1 mouse cellular context compared by ENCODE assay signal in the genomic region with DNA sequence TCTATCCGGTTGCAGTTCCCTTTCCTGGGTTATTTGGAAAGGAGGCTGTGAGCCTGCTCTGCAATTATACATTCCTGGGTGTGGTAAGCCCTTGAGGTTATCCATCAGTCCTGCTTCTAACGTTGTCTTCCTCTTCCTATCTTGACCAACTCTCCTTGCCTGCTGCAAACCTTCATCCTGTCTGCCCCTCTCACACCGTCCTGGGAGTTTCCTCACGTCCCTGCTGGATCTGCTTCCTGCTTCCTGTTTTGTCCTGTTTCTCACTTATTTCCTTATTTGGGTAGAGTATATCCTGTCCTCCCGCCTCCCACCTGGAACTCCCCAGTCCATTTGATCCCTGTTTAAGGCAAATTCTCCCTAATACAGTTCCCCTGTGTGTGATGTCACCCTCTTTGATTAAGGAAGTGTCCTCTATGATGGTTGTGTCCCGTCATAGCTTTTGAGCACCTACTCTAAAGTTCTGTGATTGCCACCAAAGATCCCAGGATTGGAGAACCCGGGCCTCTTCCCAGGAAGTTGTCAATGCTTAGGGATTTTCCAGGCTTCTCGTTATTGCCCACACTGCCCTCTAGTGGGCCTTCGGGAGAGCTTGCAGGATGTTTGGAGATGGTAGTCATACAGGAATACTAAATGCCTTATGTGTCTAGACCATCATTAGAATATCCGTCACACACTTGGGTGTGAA.
TF ChIP-seq lines count a peak whose summit lies in the region.

No protein-coding gene starts in this region.

TF ChIP-seq in CH12.LX, 34 proteins besides CTCF, POLR2A, EP300 and RAD21:
- no peak for TF ChIP-seq CHD2 (IDR thresholded peaks at IDR 0.05; ENCODE audit: low read length)
- TF ChIP-seq SIN3A (IDR thresholded peaks at IDR 0.05; ENCODE audit: low read length): no peak
- peak; percentile 53 for TF ChIP-seq SMC3 (IDR thresholded peaks at IDR 0.05; ENCODE audit: low read depth, low read length)
- no peak for TF ChIP-seq MAZ (IDR thresholded peaks at IDR 0.05; ENCODE audit: low read depth, low read length)
- TF ChIP-seq UBTF (IDR thresholded peaks at IDR 0.05; ENCODE audit: low read depth, low read length): no peak
